23 mouse cellular contexts compared by ENCODE assay signal in genomic region chr14:32819297-32819696, GRCm38 (mm10). TPM values are rescaled to one million over a fixed set of nuclear protein-coding genes. Genes with fewer than 3 reads are reported as not detected.
DNase-seq lines count a peak whose midpoint lies in the region; ATAC-seq and TF ChIP-seq lines count a peak whose summit lies in the region.
"Had no signal": no experiment of that assay in that cellular context is flagged by ENCODE, and none has a peak within 500 bp of the region (broad histone marks: within the 10 kb centered on the region; RNA-seq: fewer than 3 reads in every experiment).

No protein-coding gene starts in this region.

- TF ChIP-seq POLR2A in kidney, adult 2 months (IDR thresholded peaks at IDR 0.05; ENCODE audit: low read depth, low read length): no peak

- no peak overlapping the region for H3K4me2 ChIP-seq in embryonic facial prominence, embryonic 11.5 days (ENCODE audit: low read depth, low read length)
- no peak overlapping the region for H3K4me2 ChIP-seq in limb, embryonic 12.5 days
- H3K4me2 ChIP-seq: neural tube, embryonic 12.5 days had no signal

- H3K9ac ChIP-seq in embryonic facial prominence, embryonic 11.5 days (replicated peaks; ENCODE audit: low read length): no peak overlapping the region
- no peak overlapping the region for H3K9ac ChIP-seq in limb, embryonic 12.5 days (replicated peaks)
- H3K9ac ChIP-seq: liver, embryonic 14.5 days; neural tube, embryonic 12.5 days had no signal

- no peaks in the 10 kb centered on the region for H3K27me3 ChIP-seq in embryonic facial prominence, embryonic 11.5 days (ENCODE audit: control insufficient read depth, insufficient read depth, low read length)
- no peaks in the 10 kb centered on the region for H3K27me3 ChIP-seq in embryonic facial prominence, embryonic 10.5 days (replicated peaks; ENCODE audit: low read depth, poor library complexity, severe bottlenecking)
- no peaks in the 10 kb centered on the region; the same call in 1 of the 2 replicates for H3K27me3 ChIP-seq in limb, embryonic 12.5 days
- H3K27me3 ChIP-seq in limb, embryonic 10.5 days (ENCODE audit: low read depth, poor library complexity, severe bottlenecking): no peaks in the 10 kb centered on the region
- H3K27me3 ChIP-seq in kidney, adult 2 months (replicated peaks; ENCODE audit: control insufficient read depth, insufficient read depth, low read length): no peaks in the 10 kb centered on the region
- H3K27me3 ChIP-seq: neural tube, embryonic 12.5 days had no signal

- no peaks in the 10 kb centered on the region; the same call in 1 of the 2 replicates for H3K4me1 ChIP-seq in embryonic facial prominence, embryonic 11.5 days (ENCODE audit: control insufficient read depth, insufficient read depth, low read length)
- H3K4me1 ChIP-seq in embryonic facial prominence, embryonic 10.5 days: peaks cover 17% of the 10 kb centered on the region
- peaks cover 22% of the 10 kb centered on the region for H3K4me1 ChIP-seq in limb, embryonic 12.5 days (replicated peaks)
- peaks cover 24% of the 10 kb centered on the region for H3K4me1 ChIP-seq in limb, embryonic 10.5 days
- peaks cover 3% of the 10 kb centered on the region; the same call in 1 of the 2 replicates for H3K4me1 ChIP-seq in kidney, adult 2 months (ENCODE audit: control insufficient read depth, insufficient read depth, low read length)

- no peak overlapping the region for H3K4me3 ChIP-seq in embryonic facial prominence, embryonic 11.5 days (ENCODE audit: low read depth, low read length)
- no peak overlapping the region for H3K4me3 ChIP-seq in embryonic facial prominence, embryonic 10.5 days
- no peak overlapping the region for H3K4me3 ChIP-seq in limb, embryonic 12.5 days (replicated peaks)
- H3K4me3 ChIP-seq in limb, embryonic 10.5 days: no peak overlapping the region
- no peak overlapping the region for H3K4me3 ChIP-seq in kidney, adult 2 months (ENCODE audit: insufficient read depth, low read depth, low read length)
- H3K4me3 ChIP-seq: erythroblast, embryonic 14.5 days; neural tube, embryonic 12.5 days had no signal

- TF ChIP-seq CTCF in kidney, adult 2 months (conservative IDR thresholded peaks at IDR 0.05; ENCODE audit: insufficient read depth, insufficient read length, low read depth, low read length): no peak

- no peak for ATAC-seq in embryonic facial prominence, embryonic 11.5 days (replicated peaks; ENCODE audit: insufficient number of reproducible peaks, low FRiP score, low TSS enrichment, low read depth)
- no peak for ATAC-seq in limb, embryonic 12.5 days (ENCODE audit: insufficient number of reproducible peaks, insufficient read depth, low FRiP score, low TSS enrichment, low read depth)
- ATAC-seq in granulocyte monocyte progenitor cell, adult 5-6 weeks (replicated peaks; ENCODE audit: poor library complexity, severe bottlenecking): no peak
- ATAC-seq: forebrain, embryonic 16.5 days; midbrain, embryonic 16.5 days had no signal

- no peak overlapping the region for H3K27ac ChIP-seq in embryonic facial prominence, embryonic 11.5 days (replicated peaks; ENCODE audit: low read depth, low read length)
- no peak overlapping the region; the same call in 1 of the 2 replicates for H3K27ac ChIP-seq in embryonic facial prominence, embryonic 10.5 days (replicated peaks)
- peak overlapping the region; percentile 35; the same call in 1 of the 2 replicates for H3K27ac ChIP-seq in limb, embryonic 12.5 days
- H3K27ac ChIP-seq in limb, embryonic 10.5 days: no peak overlapping the region
- no peak overlapping the region for H3K27ac ChIP-seq in kidney, adult 2 months (ENCODE audit: insufficient read depth, low read depth, low read length)
- H3K27ac ChIP-seq: liver, embryonic 14.5 days; neural tube, embryonic 12.5 days had no signal

- WGBS in embryonic facial prominence, embryonic 11.5 days: 33% methylated on average over 1 of the region's 1 CpGs
- WGBS in embryonic facial prominence, embryonic 10.5 days: 62% methylated on average over 1 of the region's 1 CpGs
- 32% methylated on average over 1 of the region's 1 CpGs for WGBS in limb, embryonic 12.5 days
- WGBS in limb, embryonic 10.5 days: 68% methylated on average over 1 of the region's 1 CpGs
- 49% methylated on average over 1 of the region's 1 CpGs for WGBS in kidney, adult 2 months

- no peaks in the 10 kb centered on the region for H3K36me3 ChIP-seq in embryonic facial prominence, embryonic 11.5 days (replicated peaks; ENCODE audit: control insufficient read depth, insufficient read depth, low read depth, low read length)
- no peaks in the 10 kb centered on the region for H3K36me3 ChIP-seq in embryonic facial prominence, embryonic 10.5 days (replicated peaks)
- no peaks in the 10 kb centered on the region for H3K36me3 ChIP-seq in limb, embryonic 12.5 days
- H3K36me3 ChIP-seq in limb, embryonic 10.5 days: no peaks in the 10 kb centered on the region
- H3K36me3 ChIP-seq in kidney, adult 2 months (ENCODE audit: control insufficient read depth, insufficient read depth, low read length): no peaks in the 10 kb centered on the region
- H3K36me3 ChIP-seq: neural tube, embryonic 12.5 days had no signal

- peak; percentile 55 for DNase-seq in embryonic facial prominence, embryonic 11.5 days (ENCODE audit: low spot score)
- DNase-seq in embryonic facial prominence, embryonic 10.5 days (ENCODE audit: low spot score): no peak
- DNase-seq in limb, embryonic 10.5 days (ENCODE audit: low spot score): no peak
- DNase-seq in kidney, adult 2 months: peak; percentile 38
- DNase-seq in kidney, postnatal 14 days: peak; percentile 38
- no peak for DNase-seq in right cerebral cortex, postnatal 14 days
- DNase-seq: cerebellum, adult 9-11 months; left cerebral cortex, postnatal 4 days; lung, postnatal 14 days had no signal

- no peaks in the 10 kb centered on the region for H3K9me3 ChIP-seq in embryonic facial prominence, embryonic 11.5 days (replicated peaks; ENCODE audit: control insufficient read depth, low read length)
- no peaks in the 10 kb centered on the region for H3K9me3 ChIP-seq in embryonic facial prominence, embryonic 10.5 days
- no peaks in the 10 kb centered on the region for H3K9me3 ChIP-seq in limb, embryonic 12.5 days
- no peaks in the 10 kb centered on the region for H3K9me3 ChIP-seq in limb, embryonic 10.5 days (replicated peaks)
- H3K9me3 ChIP-seq: neural tube, embryonic 12.5 days had no signal

RNA-seq across cellular contexts. Expression of gene Fam170b, which starts 14.5 kb away (rescaled TPM):
- polyA plus RNA-seq in embryonic facial prominence, embryonic 11.5 days (2014; fragmentation: Nextera tagmentation; extraction: Ambion mirVana): not detected in 2 replicates
- polyA plus RNA-seq in embryonic facial prominence, embryonic 10.5 days (2016; fragmentation: Nextera tagmentation; extraction: Ambion mirVana): not detected in 2 replicates
- polyA plus RNA-seq in limb, embryonic 12.5 days (2016; fragmentation: Nextera tagmentation; extraction: Ambion mirVana): not detected in 2 replicates
- polyA plus RNA-seq in limb, embryonic 10.5 days (2016; fragmentation: Nextera tagmentation; extraction: Ambion mirVana): 0.08 TPM in 1 of 2 replicates, not detected in the other
- 0.14 TPM in 1 of 2 replicates, not detected in the other for polyA plus RNA-seq in kidney, adult 2 months (2012; rRNA removed)
- total RNA-seq in granulocyte monocyte progenitor cell, adult 5-6 weeks (2014; fragmentation: Nextera tagmentation): not detected in 2 replicates
- not detected in 2 replicates for total RNA-seq in granulocyte monocyte progenitor cell, adult 5-6 weeks (2017)
- total RNA-seq: heart, adult 18-20 months; layer of hippocampus, adult 18-20 months; left cerebral cortex, adult 18-20 months; left cerebral cortex, postnatal 4 days; megakaryocyte-erythroid progenitor cell, adult 5-6 weeks; MEL had no signal
- polyA plus RNA-seq: erythroblast, embryonic 14.5 days; forebrain, embryonic 16.5 days; heart, embryonic 16.5 days; hindbrain, embryonic 11.5 days; neural tube, embryonic 12.5 days had no signal

RNA-seq across cellular contexts. Expression of gene Tmem273, which starts 33.5 kb away (rescaled TPM):
- polyA plus RNA-seq in embryonic facial prominence, embryonic 11.5 days (2014; fragmentation: Nextera tagmentation; extraction: Ambion mirVana): 0.41 and 0.71 TPM in 2 replicates
- 0.10 and 0.24 TPM in 2 replicates for polyA plus RNA-seq in embryonic facial prominence, embryonic 10.5 days (2016; fragmentation: Nextera tagmentation; extraction: Ambion mirVana)
- polyA plus RNA-seq in limb, embryonic 12.5 days (2016; fragmentation: Nextera tagmentation; extraction: Ambion mirVana): 0.31 and 0.68 TPM in 2 replicates
- 0.15 TPM in 1 of 2 replicates, not detected in the other for polyA plus RNA-seq in limb, embryonic 10.5 days (2016; fragmentation: Nextera tagmentation; extraction: Ambion mirVana)
- polyA plus RNA-seq in kidney, adult 2 months (2012; rRNA removed): 0.84 and 1.0 TPM in 2 replicates
- total RNA-seq in granulocyte monocyte progenitor cell, adult 5-6 weeks (2014; fragmentation: Nextera tagmentation): 5.9 and 9.9 TPM in 2 replicates
- total RNA-seq in granulocyte monocyte progenitor cell, adult 5-6 weeks (2017): 13.4 and 15.6 TPM in 2 replicates
- total RNA-seq: left cerebral cortex, postnatal 4 days; megakaryocyte-erythroid progenitor cell, adult 5-6 weeks; MEL had no signal
- polyA plus RNA-seq: erythroblast, embryonic 14.5 days had no signal

RNA-seq across cellular contexts. Expression of gene Vstm4, which starts 37.3 kb away (rescaled TPM):
- polyA plus RNA-seq in embryonic facial prominence, embryonic 11.5 days (2014; fragmentation: Nextera tagmentation; extraction: Ambion mirVana): 4.2 and 5.1 TPM in 2 replicates
- polyA plus RNA-seq in embryonic facial prominence, embryonic 10.5 days (2016; fragmentation: Nextera tagmentation; extraction: Ambion mirVana): 1.9 and 2.2 TPM in 2 replicates
- polyA plus RNA-seq in limb, embryonic 12.5 days (2016; fragmentation: Nextera tagmentation; extraction: Ambion mirVana): 7.0 and 7.6 TPM in 2 replicates
- 1.1 and 1.4 TPM in 2 replicates for polyA plus RNA-seq in limb, embryonic 10.5 days (2016; fragmentation: Nextera tagmentation; extraction: Ambion mirVana)
- 8.0 and 8.3 TPM in 2 replicates for polyA plus RNA-seq in kidney, adult 2 months (2012; rRNA removed)
- not detected in 2 replicates for total RNA-seq in granulocyte monocyte progenitor cell, adult 5-6 weeks (2014; fragmentation: Nextera tagmentation)
- not detected in 2 replicates for total RNA-seq in granulocyte monocyte progenitor cell, adult 5-6 weeks (2017)
- total RNA-seq: megakaryocyte-erythroid progenitor cell, adult 5-6 weeks; MEL had no signal
- polyA plus RNA-seq: erythroblast, embryonic 14.5 days had no signal

Comparison
In these comparisons a context has a peak if more than half of its experiments do, and no peak if none do; other contexts are left out.
1. DNase-seq: peak in embryonic facial prominence, embryonic 11.5 days (single experiment), kidney, adult 2 months (single experiment) and kidney, postnatal 14 days (single experiment); none in embryonic facial prominence, embryonic 10.5 days (single experiment), limb, embryonic 10.5 days (single experiment) and right cerebral cortex, postnatal 14 days (single experiment).